Mouse (Mus musculus) intestine, embryonic 14.5 days (tissue): ENCODE results near the gene Meis2. TPM values are rescaled to one million over a fixed set of nuclear protein-coding genes. Genes with fewer than 3 reads are reported as not detected.

Experiments used
- ATAC-seq: fragments of 200-750 bp; cut with Nextera tagmentation; replicated peaks from 2 replicates; pipeline ENCODE4 v1.8.0; 2017; ENCODE audit warnings: low read depth, moderate number of reproducible peaks, moderate TSS enrichment, moderate library complexity; ENCODE audit not compliant: low FRiP score, low TSS enrichment
- DNase-seq: peaks from one replicate; pipeline ENCODE4 v3.0.0-alpha.2; 2018; ENCODE audit warnings: low spot score
- H3K27ac ChIP-seq: fragments of 300-500 bp; sonication (generic); 2 replicates; pipeline ENCODE4 v1.5.1; 2014; ENCODE audit warnings: low read depth, mild to moderate bottlenecking, control low read depth
- H3K27me3 ChIP-seq: fragments of 300-500 bp; sonication (generic); replicated peaks from 2 replicates; pipeline ENCODE4 v1.6.1; 2014; ENCODE audit warnings: low read length, control low read depth; ENCODE audit not compliant: control insufficient read depth, insufficient read depth
- H3K36me3 ChIP-seq: fragments of 300-500 bp; sonication (generic); 2 replicates; pipeline ENCODE4 v1.6.1; 2014; ENCODE audit warnings: low read length, control low read depth; ENCODE audit not compliant: control insufficient read depth, insufficient read depth
- H3K4me1 ChIP-seq: fragments of 300-500 bp; sonication (generic); replicated peaks from 2 replicates; pipeline ENCODE4 v1.6.1; 2014; ENCODE audit warnings: low read length, control low read depth, mixed read lengths; ENCODE audit not compliant: control insufficient read depth, insufficient read depth
- H3K4me2 ChIP-seq: fragments of 300-500 bp; sonication (generic); 2 replicates; pipeline ENCODE4 v1.6.1; 2014; ENCODE audit warnings: low read length
- H3K4me3 ChIP-seq: fragments of 300-500 bp; sonication (generic); 2 replicates; pipeline ENCODE4 v1.5.1; 2014; ENCODE audit warnings: low read depth, low read length, control low read depth, mixed read lengths
- H3K9ac ChIP-seq: fragments of 300-500 bp; sonication (generic); 2 replicates; pipeline ENCODE4 v1.6.1; 2014; ENCODE audit warnings: mild to moderate bottlenecking, low read length
- H3K9me3 ChIP-seq: fragments of 300-500 bp; sonication (generic); 2 replicates; pipeline ENCODE4 v1.6.1; 2016; ENCODE audit warnings: low read length, control low read depth; ENCODE audit not compliant: control insufficient read depth
- WGBS: fragments of 180-500 bp; shearing (Covaris S2); extraction: QIAGEN DNeasy Blood & Tissue Kit; methylation state at CpG from one replicate; pipeline ENCODE4 v1.1.7; 2014; 5-methylcytosine and 5-hydroxymethylcytosine counted together
- polyA plus RNA-seq: library from polyadenylated mRNA; unstranded; fragments of >200 nt; fragmentation: Nextera tagmentation; extraction: Ambion mirVana; gene quantifications from 2 replicates; pipeline ENCODE4 v1.2.1, GENCODE M21; 2014

The Meis2 gene
- polyA plus RNA-seq, 1 experiment from 2014 or later: 67.3 TPM

GRCm38 (mm10) chr2:116060701-116061400 is 4.8 kb downstream of the Meis2 start:
- H3K27me3 ChIP-seq: 0 out of 2 replicates have a peak, but pooled peaks cover 2% of the 10 kb centered on the region
- H3K4me1 ChIP-seq: peaks cover 11% of the 10 kb centered on the region
- peak overlapping the region; percentile 99 for H3K9ac ChIP-seq
- peak overlapping the region; percentile 78 for H3K4me3 ChIP-seq
- DNase-seq (peak; percentile 76), ATAC-seq (no peak)
- H3K9me3 ChIP-seq: no peaks in the 10 kb centered on the region
- 3% methylated on average over 21 of the region's 21 CpGs for WGBS
- H3K27ac ChIP-seq: peak overlapping the region; percentile 98
- H3K4me2 ChIP-seq: peak overlapping the region; percentile 68
- H3K36me3 ChIP-seq: peaks cover 13% of the 10 kb centered on the region; the same call in 1 of the 2 replicates

GRCm38 (mm10) chr2:116060210-116060609 is 5.4 kb downstream of the Meis2 start:
- 2% methylated on average over 19 of the region's 19 CpGs for WGBS
- no peak for ATAC-seq
- peak overlapping the region; percentile 68 for H3K4me2 ChIP-seq

GRCm38 (mm10) chr2:116059661-116060060 is 6.0 kb downstream of the Meis2 start:
- peaks cover 11% of the 10 kb centered on the region for H3K4me1 ChIP-seq
- peak overlapping the region; percentile 98 for H3K27ac ChIP-seq
- 0 out of 2 replicates have a peak, but pooled peaks cover 2% of the 10 kb centered on the region for H3K27me3 ChIP-seq
- WGBS: 64% methylated on average over 1 of the region's 1 CpGs
- H3K4me2 ChIP-seq: peak overlapping the region; percentile 68
- ATAC-seq: no peak
- H3K36me3 ChIP-seq: peaks cover 13% of the 10 kb centered on the region; the same call in 1 of the 2 replicates
- DNase-seq: peak; percentile 51
- no peaks in the 10 kb centered on the region for H3K9me3 ChIP-seq
- H3K4me3 ChIP-seq: peak overlapping the region; percentile 78
- H3K9ac ChIP-seq: peak overlapping the region; percentile 99

More at GRCm38 (mm10) chr2:116060210-116060609, 5.4 kb downstream of the Meis2 start:
- H3K4me3 ChIP-seq: peak overlapping the region; percentile 78
- H3K9ac ChIP-seq: peak overlapping the region; percentile 99
- H3K36me3 ChIP-seq: peaks cover 13% of the 10 kb centered on the region; the same call in 1 of the 2 replicates
- DNase-seq: peak; percentile 74
- 0 out of 2 replicates have a peak, but pooled peaks cover 2% of the 10 kb centered on the region for H3K27me3 ChIP-seq
- no peaks in the 10 kb centered on the region for H3K9me3 ChIP-seq
- H3K27ac ChIP-seq: peak overlapping the region; percentile 98
- peaks cover 11% of the 10 kb centered on the region for H3K4me1 ChIP-seq

GRCm38 (mm10) chr2:116059066-116059465 is 6.6 kb downstream of the Meis2 start:
- H3K4me2 ChIP-seq: peak overlapping the region; percentile 68
- no peaks in the 10 kb centered on the region for H3K9me3 ChIP-seq
- H3K27ac ChIP-seq: peak overlapping the region; percentile 98
- H3K27me3 ChIP-seq: 0 out of 2 replicates have a peak, but pooled peaks cover 2% of the 10 kb centered on the region
- H3K4me1 ChIP-seq: peaks cover 11% of the 10 kb centered on the region
- ATAC-seq: no peak
- peaks cover 13% of the 10 kb centered on the region; the same call in 1 of the 2 replicates for H3K36me3 ChIP-seq
- peak overlapping the region; percentile 99 for H3K9ac ChIP-seq
- WGBS: 27% methylated on average over 3 of the region's 3 CpGs
- DNase-seq: peak; percentile 52
- H3K4me3 ChIP-seq: peak overlapping the region; percentile 78

GRCm38 (mm10) chr2:116058511-116058910 is 7.1 kb downstream of the Meis2 start:
- peak overlapping the region; percentile 78 for H3K4me3 ChIP-seq
- H3K4me1 ChIP-seq: peaks cover 13% of the 10 kb centered on the region
- 0 out of 2 replicates have a peak, but pooled peaks cover 2% of the 10 kb centered on the region for H3K27me3 ChIP-seq
- H3K27ac ChIP-seq: peak overlapping the region; percentile 98
- WGBS: 29% methylated on average over 9 of the region's 9 CpGs
- H3K4me2 ChIP-seq: peak overlapping the region; percentile 68
- H3K9ac ChIP-seq: peak overlapping the region; percentile 99
- DNase-seq: peak; percentile 58
- H3K9me3 ChIP-seq: no peaks in the 10 kb centered on the region
- ATAC-seq: no peak
- peaks cover 13% of the 10 kb centered on the region; the same call in 1 of the 2 replicates for H3K36me3 ChIP-seq

- no peaks in the 10 kb centered on the region for H3K9me3 ChIP-seq
- H3K4me1 ChIP-seq: peaks cover 27% of the 10 kb centered on the region
- DNase-seq (peak; percentile 50), ATAC-seq (no peak)
- WGBS: 43% methylated on average over 7 of the region's 7 CpGs
- H3K4me3 ChIP-seq: peak overlapping the region; percentile 78
- 0 out of 2 replicates have a peak, but pooled peaks cover 2% of the 10 kb centered on the region for H3K27me3 ChIP-seq
- peak overlapping the region; percentile 68 for H3K4me2 ChIP-seq
- H3K36me3 ChIP-seq: peaks cover 13% of the 10 kb centered on the region; the same call in 1 of the 2 replicates
- H3K27ac ChIP-seq: peak overlapping the region; percentile 8
- peak overlapping the region; percentile 99 for H3K9ac ChIP-seq
Measured at GRCm38 (mm10) chr2:116056826-116057225, 8.8 kb downstream of the Meis2 start.

GRCm38 (mm10) chr2:116055686-116056620 is 9.7 kb downstream of the Meis2 start:
- Histone ChIP-seq H3K4me3 (peak overlapping the region; percentile 78), H3K4me2 (peak overlapping the region; percentile 68), H3K9ac (peak overlapping the region; percentile 99), H3K27ac (no peak overlapping the region; the same call in 1 of the 2 replicates), H3K27me3 (0 out of 2 replicates have a peak, but pooled peaks cover 2% of the 10 kb centered on the region), H3K9me3 (no peaks in the 10 kb centered on the region), H3K36me3 (peaks cover 16% of the 10 kb centered on the region; the same call in 1 of the 2 replicates), H3K4me1 (peaks cover 30% of the 10 kb centered on the region)
- DNase-seq (peak; percentile 54), ATAC-seq (no peak)
- 42% methylated on average over 13 of the region's 13 CpGs for WGBS

- Histone ChIP-seq H3K36me3 (peaks cover 22% of the 10 kb centered on the region; the same call in 1 of the 2 replicates), H3K9ac (no peak overlapping the region), H3K27me3 (no peaks in the 10 kb centered on the region), H3K4me1 (peaks cover 33% of the 10 kb centered on the region), H3K27ac (no peak overlapping the region), H3K4me3 (no peak overlapping the region), H3K4me2 (peak overlapping the region; percentile 36), H3K9me3 (no peaks in the 10 kb centered on the region)
- WGBS: 60% methylated on average over 5 of the region's 5 CpGs
- DNase-seq (peak; percentile 41), ATAC-seq (no peak)
Measured at GRCm38 (mm10) chr2:116053931-116054330, 11.7 kb downstream of the Meis2 start.
